Mouse (Mus musculus) embryonic facial prominence, embryonic 14.5 days (tissue): ENCODE measurements around the gene Sytl4. TPM values are rescaled to one million over a fixed set of nuclear protein-coding genes. Genes with fewer than 3 reads are reported as not detected.

Experiments used
- ATAC-seq: fragments of 200-750 bp; cut with Nextera tagmentation; 2 replicates; pipeline ENCODE4 v1.8.0; 2017; ENCODE audit warnings: low read depth, moderate number of reproducible peaks, moderate TSS enrichment
- DNase-seq: peaks from one replicate; pipeline ENCODE4 v3.0.0-alpha.2; 2015; ENCODE audit warnings: low spot score
- H3K27ac ChIP-seq: fragments of 300-500 bp; sonication (generic); replicated peaks from 2 replicates; pipeline ENCODE4 v1.5.1; 2014; ENCODE audit warnings: low read depth, mild to moderate bottlenecking, low read length, moderate library complexity
- H3K27me3 ChIP-seq: fragments of 300-500 bp; sonication (generic); replicated peaks from 2 replicates; pipeline ENCODE4 v1.6.1; 2014; ENCODE audit warnings: low read length; ENCODE audit not compliant: control insufficient read depth, insufficient read depth
- H3K36me3 ChIP-seq: fragments of 300-500 bp; sonication (generic); 2 replicates; pipeline ENCODE4 v1.6.1; 2014; ENCODE audit warnings: low read length, mixed read lengths; ENCODE audit not compliant: control insufficient read depth, insufficient read depth
- H3K4me1 ChIP-seq: fragments of 300-500 bp; sonication (generic); 2 replicates; pipeline ENCODE4 v1.6.1; 2014; ENCODE audit warnings: antibody characterized with exemption, low read length; ENCODE audit not compliant: control insufficient read depth, insufficient read depth
- H3K4me2 ChIP-seq: fragments of 300-500 bp; sonication (generic); 2 replicates; pipeline ENCODE4 v1.6.1; 2014; ENCODE audit warnings: low read depth, mild to moderate bottlenecking, low read length, moderate library complexity, mixed read lengths
- H3K4me3 ChIP-seq: fragments of 300-500 bp; sonication (generic); 2 replicates; pipeline ENCODE4 v1.5.1; 2014; ENCODE audit warnings: low read depth, mild to moderate bottlenecking, low read length
- H3K9ac ChIP-seq: fragments of 300-500 bp; sonication (generic); 2 replicates; pipeline ENCODE4 v1.6.1; 2014; ENCODE audit warnings: low read depth, mild to moderate bottlenecking, low read length, moderate library complexity, mixed read lengths
- H3K9me3 ChIP-seq: fragments of 300-500 bp; sonication (generic); 2 replicates; pipeline ENCODE4 v1.6.1; 2016; ENCODE audit warnings: low read length; ENCODE audit not compliant: control insufficient read depth
- WGBS: fragments of 180-500 bp; shearing (Covaris S2); extraction: QIAGEN DNeasy Blood & Tissue Kit; methylation state at CpG from one replicate; pipeline ENCODE4 v1.1.7; 2014; 5-methylcytosine and 5-hydroxymethylcytosine counted together
- polyA plus RNA-seq: library from polyadenylated mRNA; unstranded; fragments of >200 nt; fragmentation: Nextera tagmentation; extraction: Ambion mirVana; gene quantifications from 2 replicates; pipeline ENCODE4 v1.2.1, GENCODE M21; 2014

Gene Sytl4
- polyA plus RNA-seq, 1 experiment from 2014 or later: 5.0 TPM

- Histone ChIP-seq H3K4me1 (no peaks in the 10 kb centered on the region), H3K9me3 (no peaks in the 10 kb centered on the region), H3K9ac (peak within 1 kb of the TSS; percentile 79), H3K27ac (peak within 1 kb of the TSS; percentile 8; the same call in 1 of the 2 replicates), H3K4me2 (peak within 1 kb of the TSS; percentile 56), H3K4me3 (peak within 1 kb of the TSS; percentile 55), H3K36me3 (peaks cover 14% of the 10 kb centered on the region), H3K27me3 (no peaks in the 10 kb centered on the region)
- WGBS: 22% methylated on average over 33 of the region's 33 CpGs
- DNase-seq: peak; percentile 95
- ATAC-seq: peak; percentile 94
Measured at GRCm38 (mm10) chrX:133898014-133898542, 83.5 kb downstream of the Sytl4 start, which contains the start of gene Tspan6. Gene Tspan6, minus strand, starts transcription at chrX:133898429.

- 81% methylated on average over 5 of the region's 5 CpGs for WGBS
Measured at GRCm38 (mm10) chrX:133888111-133888510, 93.5 kb downstream of the Sytl4 start.

GRCm38 (mm10) chrX:133887308-133887707 is 94.3 kb downstream of the Sytl4 start:
- Histone ChIP-seq H3K36me3 (peaks cover 10% of the 10 kb centered on the region), H3K9me3 (no peaks in the 10 kb centered on the region), H3K4me2 (no peak overlapping the region), H3K27ac (no peak overlapping the region), H3K27me3 (no peaks in the 10 kb centered on the region), H3K9ac (no peak overlapping the region), H3K4me1 (no peaks in the 10 kb centered on the region), H3K4me3 (no peak overlapping the region)
- WGBS: 82% methylated on average over 3 of the region's 3 CpGs
- ATAC-seq (no peak), DNase-seq (no peak)

More at GRCm38 (mm10) chrX:133888111-133888510, 93.5 kb downstream of the Sytl4 start:
- Histone ChIP-seq H3K4me1 (no peaks in the 10 kb centered on the region), H3K27me3 (no peaks in the 10 kb centered on the region), H3K9ac (no peak overlapping the region), H3K36me3 (peaks cover 10% of the 10 kb centered on the region), H3K27ac (no peak overlapping the region), H3K4me2 (no peak overlapping the region), H3K9me3 (no peaks in the 10 kb centered on the region), H3K4me3 (no peak overlapping the region)
- DNase-seq: no peak
- ATAC-seq: no peak

Other genes starting within 250 kb of the Sytl4 start
- gene Tnmd, start 130.8 kb downstream of the Sytl4 start, polyA plus RNA-seq: 94.1 and 106 TPM in 2 replicates
- 170 and 181 TPM in 2 replicates for gene Tspan6, start 83.4 kb downstream of the Sytl4 start, polyA plus RNA-seq
- gene Srpx2, start 73.4 kb downstream of the Sytl4 start, polyA plus RNA-seq: 10.8 and 13.5 TPM in 2 replicates
- 45.3 and 46.2 TPM in 2 replicates for gene Cstf2, start 77.4 kb upstream of the Sytl4 start, polyA plus RNA-seq
- 0.24 and 0.69 TPM in 2 replicates for gene Xkrx, start 180.3 kb upstream of the Sytl4 start, polyA plus RNA-seq
- not detected in 2 replicates for gene Arl13a, start 205.7 kb upstream of the Sytl4 start, polyA plus RNA-seq
- gene Nox1, start 240.1 kb upstream of the Sytl4 start, polyA plus RNA-seq: 0.09 and 0.10 TPM in 2 replicates